Mouse (Mus musculus) limb, embryonic 13.5 days (tissue): Measurements from ENCODE around the gene Hoxd9. TPM values are rescaled to one million over a fixed set of nuclear protein-coding genes. Genes with fewer than 3 reads are reported as not detected.

Experiments used
- ATAC-seq: fragments of 200-750 bp; cut with Nextera tagmentation; 2 replicates; pipeline ENCODE4 v1.8.0; 2017; ENCODE audit warnings: low read depth, moderate number of reproducible peaks, moderate TSS enrichment; ENCODE audit not compliant: low FRiP score
- H3K27ac ChIP-seq: fragments of 300-500 bp; sonication (generic); 2 replicates; pipeline ENCODE4 v1.5.1; 2015; ENCODE audit warnings: inconsistent platforms, mild to moderate bottlenecking, moderate library complexity
- H3K27me3 ChIP-seq: fragments of 300-500 bp; sonication (generic); 2 replicates; pipeline ENCODE4 v1.6.1; 2015; ENCODE audit warnings: mild to moderate bottlenecking, inconsistent platforms
- H3K36me3 ChIP-seq: fragments of 300-500 bp; sonication (generic); 2 replicates; pipeline ENCODE4 v1.6.1; 2015; ENCODE audit warnings: inconsistent platforms, mild to moderate bottlenecking, moderate library complexity
- H3K4me1 ChIP-seq: fragments of 300-500 bp; sonication (generic); 2 replicates; pipeline ENCODE4 v1.6.1; 2015; ENCODE audit warnings: inconsistent platforms
- H3K4me2 ChIP-seq: fragments of 300-500 bp; sonication (generic); replicated peaks from 2 replicates; pipeline ENCODE4 v1.6.1; 2015; ENCODE audit warnings: inconsistent platforms, mild to moderate bottlenecking, moderate library complexity
- H3K4me3 ChIP-seq: fragments of 300-500 bp; sonication (generic); 2 replicates; pipeline ENCODE4 v1.5.1; 2015; ENCODE audit warnings: moderate library complexity, mild to moderate bottlenecking, inconsistent platforms
- H3K9ac ChIP-seq: fragments of 300-500 bp; sonication (generic); 2 replicates; pipeline ENCODE4 v1.6.1; 2015; ENCODE audit warnings: mild to moderate bottlenecking, inconsistent platforms
- H3K9me3 ChIP-seq: fragments of 300-500 bp; sonication (generic); 2 replicates; pipeline ENCODE4 v1.6.1; 2016; ENCODE audit warnings: inconsistent platforms
- WGBS: fragments of 180-500 bp; shearing (Covaris S2); methylation state at CpG from one replicate; pipeline ENCODE4 v1.1.7; 2015; 5-methylcytosine and 5-hydroxymethylcytosine counted together
- polyA plus RNA-seq: library from polyadenylated mRNA; unstranded; fragments of >200 nt; fragmentation: Nextera tagmentation; extraction: Ambion mirVana; gene quantifications from 2 replicates; pipeline ENCODE4 v1.2.1, GENCODE M21; 2015

The Hoxd9 gene
- polyA plus RNA-seq, 1 experiment from 2014 or later: 10.9 TPM

DNA sequence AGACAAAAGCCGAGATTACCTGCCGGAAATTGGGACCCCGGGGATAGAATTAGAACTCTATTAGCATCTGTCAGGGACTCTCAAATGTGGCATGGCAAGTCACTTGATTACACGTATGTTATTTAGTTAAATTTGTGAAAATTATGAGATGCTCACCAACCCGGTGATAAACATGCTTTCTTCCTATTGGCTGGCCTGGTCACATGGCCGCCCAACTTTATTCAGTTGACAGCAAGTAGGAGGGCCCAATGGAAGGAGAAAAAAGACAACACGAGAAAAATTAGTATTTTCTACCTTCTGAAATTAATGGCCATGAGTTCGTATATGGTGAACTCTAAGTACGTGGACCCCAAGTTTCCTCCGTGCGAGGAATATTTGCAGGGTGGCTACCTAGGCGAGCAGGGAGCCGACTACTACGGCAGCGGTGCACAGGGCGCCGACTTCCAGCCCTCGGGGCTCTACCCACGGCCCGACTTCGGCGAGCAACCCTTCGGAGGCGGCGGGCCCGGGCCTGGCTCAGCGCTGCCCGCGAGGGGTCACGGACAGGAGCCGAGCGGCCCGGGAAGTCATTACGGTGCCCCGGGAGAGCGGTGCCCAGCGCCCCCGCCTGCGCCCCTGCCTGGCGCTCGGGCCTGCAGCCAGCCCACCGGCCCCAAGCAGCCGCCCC is 29.6 kb downstream of the Hoxd9 start:
- no peak for ATAC-seq
- no peak overlapping the region for H3K27ac ChIP-seq
- H3K27me3 ChIP-seq: peaks cover 98% of the 10 kb centered on the region
- 3% methylated on average over 43 of the region's 43 CpGs for WGBS
- no peaks in the 10 kb centered on the region for H3K36me3 ChIP-seq
- no peaks in the 10 kb centered on the region for H3K9me3 ChIP-seq
- peak overlapping the region; percentile 53 for H3K9ac ChIP-seq
- H3K4me3 ChIP-seq: peak overlapping the region; percentile 38
- H3K4me1 ChIP-seq: peaks cover 14% of the 10 kb centered on the region
- peak overlapping the region; percentile 66 for H3K4me2 ChIP-seq

DNA sequence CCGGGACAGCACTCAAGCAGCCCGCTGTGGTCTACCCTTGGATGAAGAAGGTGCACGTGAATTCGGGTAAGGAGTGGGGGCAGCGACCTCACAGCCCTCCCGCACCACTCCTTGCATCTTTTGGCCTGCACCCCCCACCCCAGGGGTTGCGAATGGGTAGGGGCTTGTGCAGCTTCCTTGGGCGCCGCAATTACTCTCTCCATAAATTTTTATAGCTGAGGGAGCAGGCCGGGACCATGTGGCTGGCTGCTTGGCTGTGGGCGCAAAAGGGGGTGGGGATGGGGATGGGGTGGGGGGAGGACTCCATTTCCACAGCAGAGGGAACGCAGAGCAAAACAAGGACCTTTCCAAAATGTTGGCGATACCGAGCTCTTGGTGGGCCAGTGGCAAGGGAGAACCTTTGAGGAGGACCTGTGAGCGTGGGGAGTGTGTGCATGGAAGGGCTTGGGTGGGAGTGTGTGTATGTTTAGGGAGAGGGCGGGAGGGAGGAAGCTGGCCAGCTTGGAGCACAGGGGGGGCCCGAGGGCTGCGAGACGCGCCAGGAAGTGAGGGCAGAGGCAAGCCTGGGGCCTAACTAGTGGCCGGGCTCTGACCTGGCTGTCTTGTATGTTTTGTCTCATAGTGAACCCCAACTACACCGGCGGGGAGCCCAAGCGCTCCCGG is 30.2 kb downstream of the Hoxd9 start:
- H3K36me3 ChIP-seq: no peaks in the 10 kb centered on the region
- no peaks in the 10 kb centered on the region for H3K9me3 ChIP-seq
- peak overlapping the region; percentile 66 for H3K4me2 ChIP-seq
- H3K27me3 ChIP-seq: peaks cover 98% of the 10 kb centered on the region
- ATAC-seq: no peak
- no peak overlapping the region for H3K27ac ChIP-seq
- H3K4me1 ChIP-seq: peaks cover 18% of the 10 kb centered on the region
- peak overlapping the region; percentile 38 for H3K4me3 ChIP-seq
- WGBS: 8% methylated on average over 25 of the region's 25 CpGs
- H3K9ac ChIP-seq: peak overlapping the region; percentile 53

DNA sequence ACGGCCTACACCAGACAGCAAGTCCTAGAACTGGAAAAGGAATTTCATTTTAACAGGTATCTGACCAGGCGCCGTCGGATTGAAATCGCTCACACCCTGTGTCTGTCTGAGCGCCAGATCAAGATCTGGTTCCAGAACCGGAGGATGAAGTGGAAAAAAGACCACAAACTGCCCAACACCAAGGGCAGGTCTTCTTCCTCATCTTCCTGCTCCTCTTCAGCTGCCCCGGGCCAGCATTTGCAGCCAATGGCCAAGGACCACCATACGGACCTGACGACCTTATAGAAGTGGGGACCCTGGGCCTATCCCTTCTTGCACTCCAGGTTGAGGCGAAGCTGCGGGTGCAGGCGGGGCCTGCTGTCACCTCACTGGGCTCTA is 30.8 kb downstream of the Hoxd9 start:
- no peak overlapping the region for H3K27ac ChIP-seq
- no peak for ATAC-seq
- H3K4me1 ChIP-seq: peaks cover 23% of the 10 kb centered on the region
- H3K4me3 ChIP-seq: no peak overlapping the region
- 34% methylated on average over 13 of the region's 13 CpGs for WGBS
- no peaks in the 10 kb centered on the region for H3K36me3 ChIP-seq
- H3K27me3 ChIP-seq: peaks cover 97% of the 10 kb centered on the region
- H3K4me2 ChIP-seq: no peak overlapping the region; the same call in 1 of the 2 replicates
- H3K9ac ChIP-seq: no peak overlapping the region
- no peaks in the 10 kb centered on the region for H3K9me3 ChIP-seq

DNA sequence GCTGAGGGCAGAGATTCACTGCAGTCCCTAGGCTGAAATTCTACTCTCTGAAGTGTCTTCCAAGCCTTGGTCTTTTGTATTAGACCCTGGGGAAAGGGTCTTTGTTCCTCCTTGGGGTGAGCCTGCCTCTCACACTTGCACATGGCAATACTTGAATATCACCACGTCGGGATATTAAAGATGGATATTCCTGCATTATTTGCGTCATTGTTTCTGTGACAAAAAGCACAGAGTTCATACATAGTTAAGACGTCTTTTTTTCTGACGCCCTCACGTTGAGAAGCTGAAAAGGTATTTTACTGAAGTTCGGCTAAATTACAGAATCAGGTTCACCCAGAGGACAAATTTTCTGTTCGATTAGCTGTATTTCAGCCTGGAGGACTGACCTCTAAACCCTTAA is 32.8 kb downstream of the Hoxd9 start:
- Histone ChIP-seq H3K4me1 (peaks cover 26% of the 10 kb centered on the region), H3K27me3 (peaks cover 97% of the 10 kb centered on the region), H3K36me3 (no peaks in the 10 kb centered on the region), H3K4me2 (no peak overlapping the region), H3K9me3 (no peaks in the 10 kb centered on the region), H3K4me3 (no peak overlapping the region), H3K9ac (no peak overlapping the region), H3K27ac (no peak overlapping the region)
- WGBS: 37% methylated on average over 8 of the region's 8 CpGs
- no peak for ATAC-seq

DNA sequence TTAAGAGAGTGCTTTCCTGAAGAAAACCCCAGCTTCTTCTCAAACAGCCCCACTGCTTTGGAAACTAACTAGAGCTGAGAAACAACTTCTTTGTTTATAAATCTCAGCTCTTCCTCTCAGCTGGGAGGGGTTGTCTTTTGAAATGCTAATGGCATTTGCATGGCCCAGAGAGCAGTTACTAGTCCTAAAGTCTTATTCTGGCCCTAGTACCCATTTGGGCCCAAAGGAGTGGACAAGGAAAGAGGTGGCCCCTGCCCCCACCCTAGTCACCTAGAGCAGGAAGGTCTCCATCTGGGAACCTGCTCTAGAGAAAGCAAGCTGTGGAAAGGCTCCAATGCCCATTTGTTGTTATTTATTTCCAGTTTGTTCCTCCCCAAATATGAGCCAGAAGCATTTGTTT is 33.5 kb downstream of the Hoxd9 start:
- peaks cover 32% of the 10 kb centered on the region for H3K4me1 ChIP-seq
- no peak overlapping the region for H3K4me3 ChIP-seq
- no peak for ATAC-seq

DNA sequence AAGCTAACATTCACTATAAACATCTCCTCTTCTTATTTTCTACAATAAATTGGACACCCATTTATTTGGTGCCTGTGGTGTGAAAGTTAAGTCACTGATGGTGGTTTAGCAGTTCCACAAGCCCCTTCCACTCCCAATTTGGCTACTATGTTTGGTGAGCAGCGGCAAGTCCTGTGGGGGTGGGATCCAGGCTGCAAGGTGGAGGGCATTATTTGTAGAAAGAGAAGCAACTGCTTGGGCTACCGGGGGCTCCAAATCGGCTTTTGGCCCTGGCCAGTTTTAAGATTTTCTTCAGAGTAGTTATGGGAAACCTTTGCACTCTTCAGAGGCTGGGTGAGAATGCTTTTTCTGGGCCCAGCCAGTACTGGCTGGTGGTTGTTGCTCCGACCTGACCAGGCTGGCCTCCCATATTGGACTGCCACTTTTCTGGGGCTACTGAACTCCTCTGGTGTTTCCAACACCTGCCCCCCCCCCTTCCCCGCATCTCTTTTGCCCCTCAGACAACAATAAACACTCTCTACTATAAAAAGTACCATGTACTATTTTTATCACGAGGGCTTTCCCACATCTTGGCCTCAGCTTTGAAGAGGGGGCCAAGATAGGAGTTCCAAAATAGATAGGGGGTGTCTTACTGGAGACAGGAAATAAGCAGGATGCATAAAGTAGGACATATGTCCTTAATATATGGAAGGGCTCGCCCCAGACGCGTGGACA is 34.4 kb downstream of the Hoxd9 start:
- Histone ChIP-seq H3K4me3 (no peak overlapping the region), H3K27me3 (peaks cover 97% of the 10 kb centered on the region), H3K36me3 (no peaks in the 10 kb centered on the region), H3K9me3 (no peaks in the 10 kb centered on the region), H3K9ac (no peak overlapping the region), H3K4me1 (peaks cover 37% of the 10 kb centered on the region), H3K4me2 (no peak overlapping the region), H3K27ac (no peak overlapping the region)
- ATAC-seq: no peak
- 20% methylated on average over 9 of the region's 9 CpGs for WGBS

More for the DNA sequence above, 33.5 kb downstream of the Hoxd9 start:
- Histone ChIP-seq H3K9ac (no peak overlapping the region), H3K9me3 (no peaks in the 10 kb centered on the region), H3K36me3 (no peaks in the 10 kb centered on the region), H3K4me2 (no peak overlapping the region), H3K27ac (no peak overlapping the region), H3K27me3 (peaks cover 97% of the 10 kb centered on the region)

DNA sequence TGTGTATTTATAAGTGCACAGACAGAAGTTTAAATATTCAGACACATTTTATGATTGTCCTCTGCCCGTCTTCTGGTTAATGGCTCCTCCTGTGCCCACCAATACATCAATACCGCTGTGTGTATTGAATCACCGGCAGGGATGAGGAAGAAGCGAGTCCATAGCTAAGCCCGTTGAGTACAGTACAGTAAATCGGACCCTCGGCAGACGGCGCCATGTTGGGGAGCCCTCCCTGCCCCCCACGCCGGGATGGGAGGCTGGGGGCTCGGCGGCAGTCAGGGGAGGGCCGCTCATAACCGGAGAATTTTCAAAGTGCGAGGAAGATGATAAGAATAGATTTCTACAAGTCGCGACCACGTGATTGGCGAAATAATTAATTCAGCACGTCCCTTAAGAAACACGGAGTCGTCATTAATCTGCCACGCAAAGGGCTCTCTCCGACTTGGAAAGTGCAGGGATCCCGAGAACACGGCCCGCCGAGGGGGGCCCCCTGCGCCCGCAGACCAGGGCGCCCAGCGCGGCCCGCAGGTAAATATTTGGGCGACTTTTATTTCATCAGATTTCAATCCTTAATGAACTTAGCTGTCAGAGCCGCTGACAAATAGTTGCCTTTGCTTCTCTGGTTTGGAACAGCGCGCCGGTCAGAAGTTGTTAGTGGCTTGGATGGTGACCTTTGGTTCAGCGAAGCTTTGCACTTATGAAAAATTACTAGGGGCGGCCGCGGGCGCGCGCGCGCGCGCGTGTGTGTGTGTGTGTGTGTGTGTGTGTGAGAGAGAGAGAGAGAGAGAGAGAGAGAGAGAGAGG is 35.2 kb downstream of the Hoxd9 start:
- ATAC-seq: 0 out of 2 replicates have a peak, but pooled peaks have one; percentile 18
- Histone ChIP-seq H3K27ac (no peak overlapping the region), H3K27me3 (peaks cover 97% of the 10 kb centered on the region), H3K9me3 (no peaks in the 10 kb centered on the region), H3K36me3 (no peaks in the 10 kb centered on the region), H3K4me2 (peak overlapping the region; percentile 53), H3K9ac (no peak overlapping the region), H3K4me1 (peaks cover 35% of the 10 kb centered on the region), H3K4me3 (peak overlapping the region; percentile 28)
- 1% methylated on average over 52 of the region's 52 CpGs for WGBS

DNA sequence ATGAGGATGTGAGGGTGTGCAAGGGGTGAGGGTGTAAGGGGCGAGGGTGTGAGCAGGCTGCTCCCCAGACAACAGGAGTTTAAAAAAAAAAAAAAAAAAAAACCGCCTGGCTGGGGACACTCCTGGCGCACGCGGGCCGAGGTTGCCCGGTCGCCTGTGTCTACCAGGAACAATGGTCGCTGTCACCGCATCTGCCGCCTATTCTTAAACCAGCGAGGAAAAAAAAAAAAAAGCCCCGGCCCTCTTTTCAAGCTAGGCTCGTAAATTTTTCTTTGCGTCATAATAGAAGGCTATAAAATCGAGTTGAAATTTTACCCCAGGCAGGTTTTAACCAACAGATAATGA is 35.8 kb downstream of the Hoxd9 start:
- ATAC-seq: no peak
- Histone ChIP-seq H3K36me3 (no peaks in the 10 kb centered on the region), H3K27me3 (peaks cover 97% of the 10 kb centered on the region), H3K27ac (no peak overlapping the region), H3K4me1 (peaks cover 34% of the 10 kb centered on the region), H3K4me2 (peak overlapping the region; percentile 53), H3K9ac (no peak overlapping the region), H3K4me3 (peak overlapping the region; percentile 28; the same call in 1 of the 2 replicates), H3K9me3 (no peaks in the 10 kb centered on the region)
- 1% methylated on average over 16 of the region's 16 CpGs for WGBS

DNA sequence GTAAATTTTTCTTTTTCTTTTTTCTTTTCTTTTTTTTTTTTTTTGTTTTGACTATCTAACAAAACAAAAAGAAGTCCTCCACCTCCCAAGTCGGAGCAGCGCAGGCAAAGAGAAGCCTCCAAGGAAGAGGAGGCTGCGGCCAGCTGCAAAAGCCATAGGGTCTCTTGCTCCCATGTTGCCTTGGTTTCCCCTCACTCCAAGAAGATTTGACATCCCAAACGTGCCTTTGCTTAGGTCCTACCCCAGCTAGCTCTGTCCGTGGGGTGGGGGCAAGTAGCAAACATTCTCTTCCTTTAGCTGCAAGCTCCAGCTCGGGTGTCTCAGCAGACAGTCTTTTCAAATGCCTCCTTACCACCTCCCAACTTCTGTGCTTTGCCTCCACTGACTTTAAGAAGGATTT is 36.2 kb downstream of the Hoxd9 start:
- no peaks in the 10 kb centered on the region for H3K9me3 ChIP-seq
- no peak overlapping the region for H3K4me2 ChIP-seq
- no peak overlapping the region for H3K27ac ChIP-seq
- ATAC-seq: no peak
- peaks cover 97% of the 10 kb centered on the region for H3K27me3 ChIP-seq
- H3K9ac ChIP-seq: no peak overlapping the region
- H3K36me3 ChIP-seq: no peaks in the 10 kb centered on the region
- no peak overlapping the region for H3K4me3 ChIP-seq
- peaks cover 34% of the 10 kb centered on the region for H3K4me1 ChIP-seq
- 12% methylated on average over 6 of the region's 6 CpGs for WGBS

DNA sequence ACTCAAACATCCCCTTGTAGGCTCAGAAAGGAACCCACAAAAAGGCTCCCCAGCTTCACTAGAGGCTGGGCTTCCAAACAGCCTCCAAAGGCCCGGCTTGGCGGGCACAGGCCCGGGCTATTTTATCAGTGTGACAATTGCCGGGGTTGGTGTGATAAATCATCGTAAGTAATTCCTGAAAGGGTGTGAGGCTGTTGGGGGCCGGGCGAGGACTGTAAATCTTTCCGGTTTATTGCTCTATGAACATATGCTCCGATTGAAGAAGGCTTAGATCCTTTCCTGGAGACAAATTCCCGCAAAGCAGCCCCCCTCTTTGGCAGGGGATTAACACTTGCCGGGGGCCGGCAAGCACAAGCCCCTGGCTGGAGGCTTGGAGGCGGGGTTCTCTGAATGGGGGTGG is 36.9 kb downstream of the Hoxd9 start:
- Histone ChIP-seq H3K27me3 (peaks cover 97% of the 10 kb centered on the region), H3K27ac (no peak overlapping the region), H3K36me3 (no peaks in the 10 kb centered on the region), H3K9me3 (no peaks in the 10 kb centered on the region), H3K4me3 (no peak overlapping the region), H3K9ac (no peak overlapping the region), H3K4me2 (no peak overlapping the region), H3K4me1 (peaks cover 34% of the 10 kb centered on the region)
- 6% methylated on average over 13 of the region's 13 CpGs for WGBS
- no peak for ATAC-seq

DNA sequence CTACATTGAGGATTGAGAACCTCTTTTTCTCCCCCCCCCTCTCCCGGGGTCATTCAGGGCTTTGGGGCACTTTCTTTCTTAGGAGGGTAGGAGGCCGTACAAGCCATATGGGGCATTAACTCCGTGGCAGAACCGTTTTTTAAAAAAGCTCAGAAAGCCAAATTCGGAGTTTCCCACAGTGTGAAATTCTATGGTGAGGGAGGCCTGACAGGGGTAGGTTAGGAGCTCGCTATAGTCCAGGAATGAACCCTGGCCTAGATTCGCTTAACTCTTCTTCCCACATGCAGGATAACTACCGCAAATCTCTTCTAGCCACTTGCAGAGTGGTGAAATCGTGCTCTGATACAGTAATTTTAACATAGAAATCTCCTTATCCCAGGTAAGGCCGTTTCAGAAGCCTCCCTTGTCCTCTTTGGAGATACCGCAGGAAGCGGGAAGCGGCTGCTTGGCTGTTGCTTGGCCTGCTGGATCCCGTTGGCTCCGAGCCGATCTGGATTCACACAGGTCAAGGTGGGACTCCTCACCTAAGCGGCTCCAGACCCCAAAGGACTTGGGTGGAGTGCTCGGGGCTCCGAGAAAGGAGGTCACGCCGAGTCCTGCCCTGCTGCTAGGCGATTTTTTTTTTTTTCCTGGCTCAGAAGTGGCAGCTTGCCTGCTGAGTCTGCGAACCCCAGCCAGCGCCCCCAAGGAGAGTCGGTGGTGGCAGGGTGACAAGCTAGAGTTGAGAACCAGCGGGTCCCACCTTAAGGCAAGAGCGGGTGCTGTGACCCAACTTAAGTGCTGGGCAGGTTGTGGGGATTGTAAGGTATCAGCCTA is 37.7 kb downstream of the Hoxd9 start:
- H3K4me2 ChIP-seq: no peak overlapping the region
- H3K9me3 ChIP-seq: no peaks in the 10 kb centered on the region
- H3K27ac ChIP-seq: no peak overlapping the region
- no peaks in the 10 kb centered on the region for H3K36me3 ChIP-seq
- H3K4me1 ChIP-seq: peaks cover 38% of the 10 kb centered on the region
- 11% methylated on average over 27 of the region's 27 CpGs for WGBS
- H3K9ac ChIP-seq: no peak overlapping the region
- H3K27me3 ChIP-seq: peaks cover 99% of the 10 kb centered on the region
- no peak overlapping the region for H3K4me3 ChIP-seq
- ATAC-seq: no peak
